Mouse (Mus musculus): ENCODE data around the gene Copg2. TPM values are rescaled to one million over a fixed set of nuclear protein-coding genes. Genes with fewer than 3 reads are reported as not detected.

Gene Copg2
- polyA plus RNA-seq, 1 experiment from 2014 or later = 31.5 TPM

- ATAC-seq (ENCODE audit: low FRiP score) = no peak
- no peak overlapping the region for H3K27ac ChIP-seq
- peaks cover 13% of the 10 kb centered on the region for H3K4me1 ChIP-seq
- no peak overlapping the region for H3K9ac ChIP-seq
- no peak overlapping the region for H3K4me2 ChIP-seq
- no peaks in the 10 kb centered on the region for H3K27me3 ChIP-seq
- H3K4me3 ChIP-seq (replicated peaks) = no peak overlapping the region
- no peaks in the 10 kb centered on the region for H3K9me3 ChIP-seq
- no peaks in the 10 kb centered on the region for H3K36me3 ChIP-seq (replicated peaks)
- 89% methylated on average over 4 of the region's 4 CpGs for WGBS
Measured at GRCm38 (mm10) chr6:30698036-30698435, 198.6 kb downstream of the Copg2 start.

MicroRNAs within 50 kb of the gene (microRNA counts, 519-probe panel; counts per million panel counts)
- 3,906 counts per million, percentile 44 among the panel's probes with 10 or more counts for microRNA mmu-miR-335-3p
- microRNA mmu-miR-335-5p = 7,586 counts per million, percentile 94 among the panel's probes with 10 or more counts

Small RNA genes lying within 50 kb of the gene (microRNA-seq; reads per million reads assigned to microRNA genes)
- 80,431 reads per million, percentile 100 among the genes with 10 or more reads in this experiment for gene Mir335

Other genes with a start within 250 kb of the Copg2 start
- gene Cep41, start 203.0 kb downstream of the Copg2 start, polyA plus RNA-seq (2016; fragmentation: Nextera tagmentation; extraction: Ambion mirVana) = 23.3 and 25.1 TPM in 2 replicates
- gene Mest, start 173.2 kb downstream of the Copg2 start, polyA plus RNA-seq (2016; fragmentation: Nextera tagmentation; extraction: Ambion mirVana) = 802 and 947 TPM in 2 replicates
- 0.45 and 0.53 TPM in 2 replicates for gene Tsga13, start 18.8 kb upstream of the Copg2 start, polyA plus RNA-seq (2016; fragmentation: Nextera tagmentation; extraction: Ambion mirVana)
- gene Klf14, start 62.3 kb upstream of the Copg2 start, polyA plus RNA-seq (2016; fragmentation: Nextera tagmentation; extraction: Ambion mirVana) = 0.19 and 0.27 TPM in 2 replicates